Mouse (Mus musculus) embryonic facial prominence, embryonic 13.5 days (tissue): ENCODE measurements at regions not wholly inside any gene's neighbourhood (a gene's known extent, or its start where the extent isn't known, plus 50 kb on each side); places are given as distances from the start of the nearest gene placed in this dataset.

ENCODE experiments used
- ATAC-seq: fragments of 200-750 bp; cut with Nextera tagmentation; 2 replicates; pipeline ENCODE4 v1.8.0; 2017; ENCODE audit warnings: low read depth; ENCODE audit not compliant: insufficient number of reproducible peaks, insufficient read depth, low FRiP score, low TSS enrichment
- H3K27ac ChIP-seq: fragments of 300-500 bp; sonication (generic); 2 replicates; pipeline ENCODE4 v1.5.1; 2015; ENCODE audit warnings: moderate library complexity, mild to moderate bottlenecking, inconsistent platforms
- H3K27me3 ChIP-seq: fragments of 300-500 bp; sonication (generic); 2 replicates; pipeline ENCODE4 v1.6.1; 2015; ENCODE audit warnings: mild to moderate bottlenecking, inconsistent platforms
- H3K36me3 ChIP-seq: fragments of 300-500 bp; sonication (generic); 2 replicates; pipeline ENCODE4 v1.6.1; 2015; ENCODE audit warnings: mild to moderate bottlenecking, inconsistent platforms
- H3K4me1 ChIP-seq: fragments of 300-500 bp; sonication (generic); 2 replicates; pipeline ENCODE4 v1.6.1; 2015; ENCODE audit warnings: inconsistent platforms
- H3K4me2 ChIP-seq: fragments of 300-500 bp; sonication (generic); 2 replicates; pipeline ENCODE4 v1.6.1; 2015; ENCODE audit warnings: moderate library complexity, mild to moderate bottlenecking, inconsistent platforms
- H3K4me3 ChIP-seq: fragments of 300-500 bp; sonication (generic); 2 replicates; pipeline ENCODE4 v1.5.1; 2015; ENCODE audit warnings: mild to moderate bottlenecking, inconsistent platforms
- H3K9ac ChIP-seq: fragments of 300-500 bp; sonication (generic); 2 replicates; pipeline ENCODE4 v1.6.1; 2015; ENCODE audit warnings: mild to moderate bottlenecking, inconsistent platforms
- H3K9me3 ChIP-seq: fragments of 300-500 bp; sonication (generic); 2 replicates; pipeline ENCODE4 v1.6.1; 2016; ENCODE audit warnings: inconsistent platforms
- WGBS: fragments of 180-500 bp; shearing (Covaris S2); methylation state at CpG from one replicate; pipeline ENCODE4 v1.1.7; 2015; ENCODE audit warnings: mixed read lengths; 5-methylcytosine and 5-hydroxymethylcytosine counted together

DNA sequence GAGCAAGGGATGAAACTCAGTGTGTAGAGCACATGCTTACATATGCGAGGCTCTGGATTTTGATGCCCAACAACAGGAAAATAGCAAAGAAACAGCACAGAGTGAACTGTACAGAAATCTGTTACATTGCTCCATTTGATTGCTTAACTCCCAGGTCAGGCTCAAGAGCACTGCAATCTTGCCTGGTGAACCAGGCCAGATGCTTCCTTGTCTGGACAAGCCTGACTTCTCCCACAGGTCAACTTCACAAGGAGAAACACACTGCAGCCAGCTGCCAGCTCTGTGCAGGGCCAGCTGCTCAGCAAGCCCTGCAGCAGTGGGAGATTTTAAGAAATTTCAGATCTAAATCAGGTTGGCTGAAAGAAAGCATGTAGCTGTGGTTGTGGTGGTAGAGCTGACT lies 81.2 kb upstream of the 1700066M21Rik start:
- peaks cover 4% of the 10 kb centered on the region; the same call in 1 of the 2 replicates for H3K4me1 ChIP-seq
- H3K27ac ChIP-seq, result no peak overlapping the region
- 82% methylated on average over 1 of the region's 1 CpGs for WGBS

DNA sequence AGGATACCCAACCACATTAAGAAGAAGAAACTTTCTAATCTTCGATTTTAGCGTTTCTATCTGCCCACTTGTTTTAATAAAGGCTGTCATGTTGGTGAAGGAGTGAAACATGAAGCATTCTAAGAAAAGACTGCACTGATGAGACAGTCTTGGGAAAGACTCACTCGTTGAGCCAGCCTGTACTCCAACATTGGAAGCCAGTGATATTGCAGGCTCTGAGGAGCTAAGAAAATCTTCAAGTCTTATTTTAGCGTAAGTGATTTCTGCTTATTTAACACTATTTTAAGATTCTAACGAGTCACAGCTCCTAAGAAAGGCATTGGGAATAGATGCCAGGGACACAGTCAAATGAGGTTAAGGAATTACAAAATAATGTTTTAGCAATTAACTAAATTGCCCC lies 78.9 kb upstream of the 1700066M21Rik start:
- H3K27me3 ChIP-seq, result no peaks in the 10 kb centered on the region
- WGBS, result 72% methylated on average over 5 of the region's 5 CpGs
- H3K27ac ChIP-seq, result no peak overlapping the region
- no peak for ATAC-seq
- no peak overlapping the region for H3K4me2 ChIP-seq
- no peak overlapping the region for H3K9ac ChIP-seq
- no peak overlapping the region for H3K4me3 ChIP-seq
- peaks cover 14% of the 10 kb centered on the region for H3K4me1 ChIP-seq
- H3K9me3 ChIP-seq, result no peaks in the 10 kb centered on the region
- no peaks in the 10 kb centered on the region for H3K36me3 ChIP-seq

More for the DNA sequence above, 81.2 kb upstream of the 1700066M21Rik start:
- no peaks in the 10 kb centered on the region for H3K36me3 ChIP-seq
- no peak overlapping the region for H3K4me2 ChIP-seq
- H3K27me3 ChIP-seq, result no peaks in the 10 kb centered on the region
- H3K4me3 ChIP-seq, result no peak overlapping the region
- no peak for ATAC-seq
- no peaks in the 10 kb centered on the region for H3K9me3 ChIP-seq
- H3K9ac ChIP-seq, result 0 out of 2 replicates have a peak overlapping the region, but pooled peaks have one; percentile 27

DNA sequence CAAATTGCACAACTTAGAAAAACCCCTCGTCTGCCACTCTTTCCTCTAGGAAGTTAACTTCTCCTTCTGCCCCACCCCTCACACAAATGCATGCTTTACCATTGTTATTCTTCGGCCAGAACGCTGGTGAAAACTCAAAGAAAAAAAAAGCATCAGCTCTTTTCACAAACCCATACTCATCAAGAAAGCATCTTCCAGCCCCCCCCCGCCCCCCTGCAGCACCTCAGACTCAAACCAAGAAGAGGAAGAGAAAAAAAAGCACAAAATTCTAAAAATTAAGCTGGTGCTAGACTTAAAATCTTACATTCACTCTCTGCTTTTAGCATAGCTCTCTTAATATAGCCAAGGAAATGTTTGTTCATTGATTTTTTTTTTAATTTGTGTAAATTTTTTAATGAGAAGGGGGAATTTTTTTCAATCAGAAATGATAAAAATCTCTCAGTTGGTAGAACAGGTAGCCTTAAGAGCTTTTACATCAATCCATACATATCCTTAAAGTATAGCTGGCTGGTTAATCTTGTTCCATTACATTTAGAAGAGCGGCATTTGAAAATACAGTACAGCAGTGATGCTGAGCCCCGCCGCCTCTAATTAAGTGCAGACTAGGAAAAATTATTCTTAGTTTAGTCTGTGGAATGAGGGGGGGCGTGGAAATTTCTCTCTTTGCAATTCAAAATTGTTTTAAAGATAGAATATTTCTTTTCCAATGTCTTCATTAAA lies 76.0 kb upstream of the 1700066M21Rik start:
- ATAC-seq, result no peak
- Histone ChIP-seq H3K27me3 (no peaks in the 10 kb centered on the region), H3K9me3 (no peaks in the 10 kb centered on the region), H3K36me3 (no peaks in the 10 kb centered on the region), H3K4me2 (peak overlapping the region; percentile 30), H3K27ac (peak overlapping the region; percentile 60; the same call in 1 of the 2 replicates), H3K4me1 (peaks cover 14% of the 10 kb centered on the region), H3K4me3 (no peak overlapping the region), H3K9ac (no peak overlapping the region)
- 32% methylated on average over 8 of the region's 8 CpGs for WGBS

DNA sequence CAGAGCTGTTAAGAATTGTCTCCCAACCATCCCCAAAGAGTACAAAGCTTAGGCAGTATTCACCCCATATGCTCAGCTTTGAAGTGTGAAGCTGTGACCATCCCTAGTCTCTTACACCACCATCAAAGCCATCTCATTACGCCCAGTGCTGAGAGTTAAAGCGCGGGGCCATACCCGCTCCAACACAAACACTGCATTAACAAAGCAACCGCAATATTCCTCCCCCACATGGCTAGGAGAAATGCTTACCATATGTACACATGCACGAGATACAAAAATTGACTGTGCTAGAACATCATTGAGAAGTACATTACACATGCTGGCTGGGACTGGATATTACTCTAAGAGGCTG lies 75.5 kb upstream of the 1700066M21Rik start:
- Histone ChIP-seq H3K4me1 (peaks cover 14% of the 10 kb centered on the region), H3K9me3 (no peaks in the 10 kb centered on the region), H3K4me2 (peak overlapping the region; percentile 30), H3K27ac (peak overlapping the region; percentile 60; the same call in 1 of the 2 replicates), H3K36me3 (no peaks in the 10 kb centered on the region), H3K9ac (no peak overlapping the region), H3K27me3 (no peaks in the 10 kb centered on the region), H3K4me3 (no peak overlapping the region)
- peak; percentile 69; the same call in 1 of the 2 replicates for ATAC-seq
- 34% methylated on average over 6 of the region's 6 CpGs for WGBS

DNA sequence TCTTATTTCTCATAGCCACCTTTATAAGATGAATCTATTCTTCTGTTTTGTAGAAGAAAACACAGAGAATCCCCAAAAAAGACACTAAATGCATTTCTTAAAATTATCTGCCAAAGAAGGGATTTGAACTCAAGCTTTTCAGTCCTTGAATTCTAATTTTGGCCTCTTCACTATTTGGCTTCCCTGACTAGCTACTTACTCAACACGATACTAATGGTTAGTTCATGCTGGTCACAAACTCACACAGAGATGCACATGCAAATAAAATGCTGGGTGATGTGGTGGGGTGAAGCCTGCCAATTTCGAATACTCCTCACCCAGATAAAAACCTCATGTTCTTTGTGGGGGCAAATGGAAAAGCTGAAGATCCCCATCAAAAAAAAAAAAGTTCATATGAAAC lies 72.7 kb upstream of the 1700066M21Rik start:
- ATAC-seq, result no peak
- peaks cover 14% of the 10 kb centered on the region for H3K4me1 ChIP-seq
- H3K27me3 ChIP-seq, result no peaks in the 10 kb centered on the region
- H3K36me3 ChIP-seq, result no peaks in the 10 kb centered on the region
- H3K4me2 ChIP-seq, result no peak overlapping the region
- no peak overlapping the region for H3K4me3 ChIP-seq
- H3K27ac ChIP-seq, result no peak overlapping the region
- H3K9ac ChIP-seq, result no peak overlapping the region
- H3K9me3 ChIP-seq, result no peaks in the 10 kb centered on the region
- 85% methylated on average over 2 of the region's 2 CpGs for WGBS

DNA sequence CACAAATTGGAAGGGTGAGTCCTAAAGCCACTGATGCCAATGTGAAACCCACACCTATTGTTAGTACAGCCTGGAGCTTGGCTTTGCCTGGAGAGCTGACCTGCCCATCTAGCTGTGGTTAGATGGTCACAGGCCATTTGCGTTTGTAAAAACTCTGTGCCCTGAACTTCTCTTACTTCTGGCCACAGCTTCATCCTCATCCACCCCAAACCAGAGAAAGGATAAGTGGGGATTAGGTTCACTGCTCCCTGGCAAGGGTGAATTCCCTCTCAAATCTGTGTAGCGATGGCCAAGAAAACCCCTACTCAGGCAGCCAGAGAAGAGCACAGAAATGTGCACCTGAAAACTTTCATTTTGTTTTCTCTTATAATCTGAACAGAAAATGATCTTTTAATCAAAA lies 54.9 kb upstream of the 1700066M21Rik start:
- Histone ChIP-seq H3K36me3 (no peaks in the 10 kb centered on the region), H3K9ac (no peak overlapping the region), H3K4me2 (no peak overlapping the region), H3K27me3 (no peaks in the 10 kb centered on the region), H3K9me3 (peaks cover 9% of the 10 kb centered on the region; the same call in 1 of the 2 replicates), H3K4me1 (0 out of 2 replicates have a peak, but pooled peaks cover 1% of the 10 kb centered on the region), H3K27ac (no peak overlapping the region), H3K4me3 (no peak overlapping the region)
- 85% methylated on average over 2 of the region's 2 CpGs for WGBS
- no peak for ATAC-seq

DNA sequence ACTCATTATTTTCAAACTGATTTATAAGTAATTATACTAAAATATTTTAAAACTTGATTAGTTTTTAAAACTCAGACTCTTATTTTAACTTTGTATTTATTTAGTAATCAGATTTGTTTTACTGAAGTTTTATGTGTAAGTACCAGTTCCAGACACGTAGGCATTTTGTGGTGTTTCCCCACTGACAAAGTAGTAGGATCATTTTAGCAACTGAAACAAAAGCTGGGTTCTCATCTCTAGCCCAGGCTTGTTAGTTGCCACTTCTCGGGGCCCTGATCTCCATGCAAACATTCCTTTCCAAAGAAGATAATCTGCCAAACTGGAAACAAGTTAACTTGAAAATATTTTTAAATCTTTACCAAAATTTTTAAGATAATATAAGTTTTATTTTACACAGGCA lies 54.3 kb upstream of the 1700066M21Rik start:
- no peak overlapping the region for H3K4me2 ChIP-seq
- no peak for ATAC-seq
- H3K9me3 ChIP-seq, result peaks cover 3% of the 10 kb centered on the region; the same call in 1 of the 2 replicates
- no peaks in the 10 kb centered on the region for H3K36me3 ChIP-seq
- H3K4me1 ChIP-seq, result 0 out of 2 replicates have a peak, but pooled peaks cover 2% of the 10 kb centered on the region
- no peaks in the 10 kb centered on the region for H3K27me3 ChIP-seq
- H3K4me3 ChIP-seq, result no peak overlapping the region
- WGBS, result 61% methylated on average over 2 of the region's 2 CpGs
- no peak overlapping the region for H3K27ac ChIP-seq
- no peak overlapping the region for H3K9ac ChIP-seq

DNA sequence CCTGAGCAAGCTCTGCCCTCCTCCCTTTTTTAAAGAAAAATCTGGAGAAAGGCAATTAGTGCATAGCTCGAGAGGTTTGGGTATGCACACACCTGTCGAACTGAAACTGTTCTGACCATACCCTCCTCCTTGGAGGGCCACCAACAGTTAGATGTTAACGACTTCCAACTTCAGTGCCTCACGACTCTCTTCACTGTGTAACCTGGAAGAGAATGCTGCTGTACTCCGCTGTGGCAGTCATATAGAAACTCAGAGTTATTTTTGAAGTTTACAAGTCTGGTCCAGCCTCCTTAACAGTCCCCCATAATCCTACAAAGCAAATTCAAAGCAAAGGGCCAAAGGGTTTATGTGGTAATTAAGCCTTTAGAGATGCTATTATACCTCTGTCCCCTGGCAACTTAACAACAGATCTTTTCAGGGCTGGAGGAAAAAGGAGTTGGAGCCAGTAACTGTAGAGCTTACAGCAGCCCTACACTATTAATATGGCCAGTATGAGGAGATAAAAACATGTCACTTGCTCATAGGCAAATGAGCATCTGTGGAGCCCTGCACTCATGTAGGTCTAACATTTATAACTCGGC lies 51.7 kb upstream of the 1700066M21Rik start:
- H3K4me2 ChIP-seq, result no peak overlapping the region

More for the DNA sequence above, 51.7 kb upstream of the 1700066M21Rik start:
- no peak overlapping the region for H3K27ac ChIP-seq
- ATAC-seq, result no peak
- H3K9ac ChIP-seq, result no peak overlapping the region
- H3K27me3 ChIP-seq, result no peaks in the 10 kb centered on the region
- H3K4me3 ChIP-seq, result no peak overlapping the region
- no peaks in the 10 kb centered on the region for H3K36me3 ChIP-seq
- 0 out of 2 replicates have a peak, but pooled peaks cover 2% of the 10 kb centered on the region for H3K4me1 ChIP-seq
- WGBS, result 65% methylated on average over 6 of the region's 6 CpGs
- no peaks in the 10 kb centered on the region for H3K9me3 ChIP-seq
